Mouse (Mus musculus): ENCODE results near the gene Ccng2. TPM values are rescaled to one million over a fixed set of nuclear protein-coding genes. Genes with fewer than 3 reads are reported as not detected.

The Ccng2 gene
- total RNA-seq, 2 experiments from 2014 or later = 49.1 to 54.8 TPM

Other genes with a start within 250 kb of the Ccng2 start
- 1 to 10 TPM; 1.7 to 2.0 TPM for gene Sowahb, start 222.2 kb upstream of the Ccng2 start, total RNA-seq (2021)
- 100 to 1,000 TPM; 102 to 114 TPM for gene Sept11, start 173.8 kb upstream of the Ccng2 start, total RNA-seq (2021)
- 100 to 1,000 TPM; 261 to 273 TPM for gene Ccni, start 60.8 kb upstream of the Ccng2 start, total RNA-seq (2021)
- 1 to 10 TPM; 1.9 to 2.4 TPM for gene 2010109A12Rik, start 60.7 kb upstream of the Ccng2 start, total RNA-seq (2021)

All from layer of hippocampus, postnatal 36 days (tissue).